Mouse (Mus musculus) spleen, adult 12 weeks (tissue): ENCODE measurements around the gene Atf4.

Source experiments
- DNase-seq: peaks from one replicate; pipeline ENCODE4 v3.0.0; 2022; ENCODE audit warnings: low spot score

The Atf4 gene

GRCm38 (mm10) chr15:80254847-80255645 lies at the start of gene Atf4:
Gene Atf4 (plus strand): TSS chr15:80255184.
- DNase-seq = peak; percentile 97

- no peak for DNase-seq
These were observed 48.9 kb upstream of the Atf4 start for GRCm38 (mm10) chr15:80206057-80206565.

- DNase-seq = no peak
These were observed 46.5 kb upstream of the Atf4 start for GRCm38 (mm10) chr15:80208446-80208845.

- DNase-seq = no peak
These were observed 41.3 kb upstream of the Atf4 start for GRCm38 (mm10) chr15:80213688-80214087.

GRCm38 (mm10) chr15:80215716-80216479 lies 39.1 kb upstream of the Atf4 start:
- DNase-seq = no peak

- DNase-seq = no peak
These were observed 38.5 kb upstream of the Atf4 start for GRCm38 (mm10) chr15:80216480-80216820.

GRCm38 (mm10) chr15:80217476-80217875 lies 37.5 kb upstream of the Atf4 start:
- no peak for DNase-seq

GRCm38 (mm10) chr15:80219211-80219610 lies 35.8 kb upstream of the Atf4 start:
- DNase-seq = no peak

- DNase-seq = no peak
These were observed 35.0 kb upstream of the Atf4 start for GRCm38 (mm10) chr15:80219705-80220657.

GRCm38 (mm10) chr15:80221031-80221430 lies 34.0 kb upstream of the Atf4 start:
- DNase-seq = no peak

GRCm38 (mm10) chr15:80223751-80224150 lies 31.2 kb upstream of the Atf4 start:
- no peak for DNase-seq

- peak; percentile 74 for DNase-seq
These were observed 29.8 kb upstream of the Atf4 start for GRCm38 (mm10) chr15:80225208-80225607.

GRCm38 (mm10) chr15:80225796-80226195 lies 29.2 kb upstream of the Atf4 start:
- DNase-seq = peak; percentile 63

- no peak for DNase-seq
These were observed 26.7 kb upstream of the Atf4 start for GRCm38 (mm10) chr15:80228071-80228800.

GRCm38 (mm10) chr15:80232331-80232730 lies 22.7 kb upstream of the Atf4 start:
- DNase-seq = no peak

GRCm38 (mm10) chr15:80233053-80233452 lies 21.9 kb upstream of the Atf4 start:
- DNase-seq = no peak

GRCm38 (mm10) chr15:80233733-80234509 lies 21.1 kb upstream of the Atf4 start, which contains the start of gene Mief1:
Gene Mief1 (plus strand): TSS chr15:80234018.
- DNase-seq = peak; percentile 99

GRCm38 (mm10) chr15:80235535-80235934 lies 19.4 kb upstream of the Atf4 start, which contains the start of gene AC140267.1:
Gene AC140267.1 (plus strand): TSS chr15:80235835.
- no peak for DNase-seq

- DNase-seq = no peak
These were observed 6.8 kb upstream of the Atf4 start for GRCm38 (mm10) chr15:80248135-80248534.

- DNase-seq = no peak
These were observed 6.4 kb upstream of the Atf4 start for GRCm38 (mm10) chr15:80248596-80248995.
